Mouse (Mus musculus): ENCODE results near the gene Rex1bd. TPM values are rescaled to one million over a fixed set of nuclear protein-coding genes. Genes with fewer than 3 reads are reported as not detected.

The Rex1bd gene
- polyA plus RNA-seq, 1 experiment from 2014 or later, result 121 TPM

GRCm38 (mm10) chr8:70481908-70482307 lies 24.6 kb downstream of the Rex1bd start:
- no peak overlapping the region for H3K9ac ChIP-seq
- WGBS, result 74% methylated on average over 3 of the region's 3 CpGs
- 0 out of 2 replicates have a peak, but pooled peaks cover 10% of the 10 kb centered on the region for H3K4me1 ChIP-seq (replicated peaks)
- peaks cover 35% of the 10 kb centered on the region for H3K27me3 ChIP-seq (replicated peaks)
- ATAC-seq, result no peak
- H3K36me3 ChIP-seq, result no peaks in the 10 kb centered on the region
- H3K4me3 ChIP-seq (replicated peaks), result no peak overlapping the region
- H3K9me3 ChIP-seq, result no peaks in the 10 kb centered on the region
- no peak overlapping the region for H3K27ac ChIP-seq
- H3K4me2 ChIP-seq (replicated peaks), result no peak overlapping the region

- Histone ChIP-seq H3K4me3 (replicated peaks) (peak overlapping the region; percentile 59), H3K9me3 (no peaks in the 10 kb centered on the region), H3K4me1 (replicated peaks) (peaks cover 15% of the 10 kb centered on the region; the same call in 1 of the 2 replicates), H3K27ac (peak overlapping the region; percentile 37), H3K27me3 (replicated peaks) (peaks cover 3% of the 10 kb centered on the region; the same call in 1 of the 2 replicates), H3K9ac (no peak overlapping the region), H3K4me2 (replicated peaks) (peak overlapping the region; percentile 88), H3K36me3 (no peaks in the 10 kb centered on the region)
- 3% methylated on average over 21 of the region's 21 CpGs for WGBS
- peak; percentile 68 for ATAC-seq
Observed at GRCm38 (mm10) chr8:70477269-70477982, 29.1 kb downstream of the Rex1bd start.

GRCm38 (mm10) chr8:70476333-70477268 lies 30.0 kb downstream of the Rex1bd start, which contains the start of gene Klhl26:
Gene Klhl26, minus strand, starts transcription at chr8:70476968.
- no peaks in the 10 kb centered on the region for H3K27me3 ChIP-seq (replicated peaks)
- WGBS, result under 1% methylated on average over 53 of the region's 53 CpGs

GRCm38 (mm10) chr8:70471856-70472255 lies 34.7 kb downstream of the Rex1bd start:
- ATAC-seq, result no peak
- no peak overlapping the region for H3K4me2 ChIP-seq (replicated peaks)
- H3K9me3 ChIP-seq, result no peaks in the 10 kb centered on the region
- peaks cover 24% of the 10 kb centered on the region for H3K4me1 ChIP-seq (replicated peaks)
- H3K9ac ChIP-seq, result no peak overlapping the region
- no peaks in the 10 kb centered on the region for H3K36me3 ChIP-seq
- WGBS, result 95% methylated on average over 7 of the region's 7 CpGs
- no peak overlapping the region for H3K27ac ChIP-seq
- no peaks in the 10 kb centered on the region for H3K27me3 ChIP-seq (replicated peaks)
- no peak overlapping the region for H3K4me3 ChIP-seq (replicated peaks)

More at GRCm38 (mm10) chr8:70476333-70477268, 30.0 kb downstream of the Rex1bd start, which contains the start of gene Klhl26:
- peak within 1 kb of the TSS; percentile 93 for H3K9ac ChIP-seq
- H3K4me1 ChIP-seq (replicated peaks), result peaks cover 15% of the 10 kb centered on the region; the same call in 1 of the 2 replicates
- peak; percentile 94 for ATAC-seq
- peak within 1 kb of the TSS; percentile 59 for H3K4me3 ChIP-seq (replicated peaks)
- no peaks in the 10 kb centered on the region for H3K36me3 ChIP-seq
- peak within 1 kb of the TSS; percentile 88 for H3K4me2 ChIP-seq (replicated peaks)
- no peaks in the 10 kb centered on the region for H3K9me3 ChIP-seq
- peak within 1 kb of the TSS; percentile 37 for H3K27ac ChIP-seq

DNA sequence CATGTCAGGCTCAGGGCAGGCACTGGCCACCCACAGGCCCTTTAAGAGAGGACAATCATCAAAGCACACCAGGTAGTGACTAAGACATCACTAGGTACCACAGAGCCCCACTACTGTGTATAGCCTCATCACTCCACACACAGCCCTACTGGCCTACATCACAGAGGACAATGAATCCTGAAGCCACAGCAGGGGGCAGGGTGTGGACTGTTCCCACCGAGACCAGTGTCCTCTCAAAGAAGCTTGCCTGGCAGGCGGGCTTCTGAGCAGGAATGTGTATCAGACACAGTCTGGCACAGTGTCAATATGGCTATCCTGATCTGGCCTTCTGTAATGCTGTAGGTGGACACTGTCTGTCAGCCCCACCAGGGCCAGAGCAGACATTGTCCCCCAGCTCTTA lies 36.6 kb downstream of the Rex1bd start:
- no peaks in the 10 kb centered on the region for H3K36me3 ChIP-seq
- no peaks in the 10 kb centered on the region for H3K27me3 ChIP-seq (replicated peaks)
- no peak overlapping the region for H3K4me3 ChIP-seq (replicated peaks)
- 62% methylated on average over 2 of the region's 2 CpGs for WGBS
- 0 out of 2 replicates have a peak overlapping the region, but pooled peaks have one; percentile 8 for H3K9ac ChIP-seq
- no peaks in the 10 kb centered on the region for H3K9me3 ChIP-seq
- ATAC-seq, result peak; percentile 31
- no peak overlapping the region for H3K27ac ChIP-seq
- H3K4me2 ChIP-seq (replicated peaks), result 0 out of 2 replicates have a peak overlapping the region, but pooled peaks have one; percentile 11
- peaks cover 19% of the 10 kb centered on the region; the same call in 1 of the 2 replicates for H3K4me1 ChIP-seq (replicated peaks)

DNA sequence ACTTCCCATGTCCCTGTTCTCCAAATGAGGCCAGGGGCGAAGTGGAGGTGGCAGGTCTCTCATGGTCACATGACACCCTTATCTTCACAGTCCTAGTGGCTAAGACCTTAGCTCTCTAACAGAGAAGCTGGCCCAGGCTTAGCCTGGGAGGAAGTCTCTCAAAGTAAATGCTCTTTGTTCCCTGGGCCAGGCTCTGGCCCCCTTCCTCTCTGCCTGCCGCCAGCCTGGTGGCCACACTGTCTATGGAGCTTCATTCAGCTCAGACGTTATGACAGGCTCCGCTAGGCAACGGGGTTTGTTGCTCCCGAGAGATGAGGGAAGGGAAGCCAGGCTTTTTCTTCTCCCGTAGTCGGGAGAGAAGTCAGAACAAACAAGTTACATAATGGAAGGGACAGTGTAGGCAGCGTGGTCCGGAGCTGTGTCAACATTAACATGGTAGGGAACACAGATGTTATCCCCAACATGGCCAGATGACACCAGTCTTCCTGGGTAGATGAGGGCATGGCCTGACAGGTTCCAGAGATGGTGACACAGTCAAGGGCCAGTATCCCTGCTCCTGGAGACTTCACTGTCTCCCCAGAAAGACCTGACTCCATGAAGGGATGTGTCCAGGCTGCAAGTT lies 37.1 kb downstream of the Rex1bd start:
- Histone ChIP-seq H3K4me1 (replicated peaks) (peaks cover 19% of the 10 kb centered on the region; the same call in 1 of the 2 replicates), H3K9me3 (no peaks in the 10 kb centered on the region), H3K36me3 (no peaks in the 10 kb centered on the region), H3K27ac (no peak overlapping the region), H3K4me3 (replicated peaks) (no peak overlapping the region), H3K4me2 (replicated peaks) (0 out of 2 replicates have a peak overlapping the region, but pooled peaks have one; percentile 11), H3K9ac (no peak overlapping the region), H3K27me3 (replicated peaks) (no peaks in the 10 kb centered on the region)
- peak; percentile 75 for ATAC-seq
- 40% methylated on average over 10 of the region's 10 CpGs for WGBS

DNA sequence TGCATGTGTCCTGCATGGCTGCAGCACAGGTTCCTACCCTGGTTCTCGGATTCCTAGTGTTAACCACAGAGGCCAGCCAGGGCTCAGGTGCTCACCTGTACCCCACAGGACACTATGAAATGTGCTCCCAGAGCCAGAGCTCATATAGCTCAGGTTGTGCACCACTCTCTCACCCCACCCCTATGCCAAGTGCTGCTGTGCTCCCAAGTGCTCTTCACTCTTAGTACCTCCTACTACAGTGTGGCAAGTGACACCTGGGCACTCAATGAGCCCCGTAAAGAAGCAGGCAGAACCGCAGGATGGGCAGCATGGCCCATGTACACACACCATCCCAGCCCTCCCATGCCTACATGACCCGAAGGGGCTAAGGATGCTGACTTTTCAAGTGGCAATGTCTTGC lies 37.8 kb downstream of the Rex1bd start:
- Histone ChIP-seq H3K4me3 (replicated peaks) (no peak overlapping the region), H3K9ac (no peak overlapping the region), H3K27ac (no peak overlapping the region), H3K27me3 (replicated peaks) (no peaks in the 10 kb centered on the region), H3K4me1 (replicated peaks) (peaks cover 19% of the 10 kb centered on the region; the same call in 1 of the 2 replicates), H3K4me2 (replicated peaks) (no peak overlapping the region), H3K36me3 (no peaks in the 10 kb centered on the region), H3K9me3 (no peaks in the 10 kb centered on the region)
- WGBS, result 90% methylated on average over 4 of the region's 4 CpGs
- ATAC-seq, result peak; percentile 4; the same call in 1 of the 2 replicates

DNA sequence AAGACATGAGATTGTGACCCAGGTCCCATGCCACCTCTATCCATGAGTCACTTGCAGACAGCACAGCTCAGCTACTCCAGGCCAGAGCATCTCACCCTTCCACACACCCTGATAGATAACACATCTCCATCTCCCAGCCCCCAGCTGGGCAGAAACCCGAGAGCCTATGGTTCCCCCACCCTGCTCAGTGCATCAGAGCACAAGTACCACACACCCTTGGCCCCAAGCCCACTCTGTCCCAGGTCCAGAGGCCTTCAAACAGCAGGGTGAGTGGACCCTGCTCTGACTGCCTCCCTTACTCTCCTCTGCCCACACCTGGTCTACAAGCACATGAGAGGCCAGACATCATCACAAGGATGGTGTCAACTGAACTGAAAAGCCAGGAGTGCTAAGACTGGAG lies 38.6 kb downstream of the Rex1bd start:
- H3K9me3 ChIP-seq, result no peaks in the 10 kb centered on the region
- peaks cover 19% of the 10 kb centered on the region; the same call in 1 of the 2 replicates for H3K4me1 ChIP-seq (replicated peaks)
- no peak overlapping the region for H3K27ac ChIP-seq
- H3K9ac ChIP-seq, result no peak overlapping the region
- H3K4me2 ChIP-seq (replicated peaks), result no peak overlapping the region
- no peak overlapping the region for H3K4me3 ChIP-seq (replicated peaks)
- no peaks in the 10 kb centered on the region; the same call in 1 of the 2 replicates for H3K36me3 ChIP-seq
- no peaks in the 10 kb centered on the region for H3K27me3 ChIP-seq (replicated peaks)
- WGBS, result 76% methylated on average over 1 of the region's 1 CpGs
- ATAC-seq, result no peak

DNA sequence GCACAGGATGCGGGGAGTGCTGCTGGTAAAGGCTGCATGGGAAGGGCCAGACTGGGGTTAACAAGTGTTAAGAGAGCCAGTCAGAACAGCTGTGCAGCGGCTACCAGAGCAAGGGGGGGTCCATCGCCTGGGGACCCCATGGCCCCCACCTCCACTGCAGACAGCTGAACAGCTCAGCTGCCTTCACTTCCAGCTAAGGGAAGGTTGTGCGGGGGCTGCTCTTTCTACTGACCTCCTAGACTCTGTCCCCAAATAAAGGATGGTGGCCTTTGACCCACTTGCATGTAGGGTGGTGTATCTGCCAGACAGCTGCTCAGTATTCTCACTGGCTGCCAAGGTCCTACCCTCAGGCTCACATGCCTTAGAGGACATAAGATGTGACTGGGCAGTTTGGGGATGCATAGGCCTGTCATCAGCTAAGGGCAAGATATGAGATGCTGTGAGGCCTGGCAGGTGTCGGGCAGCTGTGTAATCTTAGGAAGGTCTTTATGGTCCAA lies 39.3 kb downstream of the Rex1bd start:
- Histone ChIP-seq H3K9me3 (no peaks in the 10 kb centered on the region), H3K4me3 (replicated peaks) (no peak overlapping the region), H3K4me2 (replicated peaks) (no peak overlapping the region), H3K27me3 (replicated peaks) (no peaks in the 10 kb centered on the region), H3K27ac (no peak overlapping the region), H3K36me3 (no peaks in the 10 kb centered on the region; the same call in 1 of the 2 replicates), H3K9ac (no peak overlapping the region), H3K4me1 (replicated peaks) (peaks cover 19% of the 10 kb centered on the region; the same call in 1 of the 2 replicates)
- ATAC-seq, result no peak
- 60% methylated on average over 5 of the region's 5 CpGs for WGBS

DNA sequence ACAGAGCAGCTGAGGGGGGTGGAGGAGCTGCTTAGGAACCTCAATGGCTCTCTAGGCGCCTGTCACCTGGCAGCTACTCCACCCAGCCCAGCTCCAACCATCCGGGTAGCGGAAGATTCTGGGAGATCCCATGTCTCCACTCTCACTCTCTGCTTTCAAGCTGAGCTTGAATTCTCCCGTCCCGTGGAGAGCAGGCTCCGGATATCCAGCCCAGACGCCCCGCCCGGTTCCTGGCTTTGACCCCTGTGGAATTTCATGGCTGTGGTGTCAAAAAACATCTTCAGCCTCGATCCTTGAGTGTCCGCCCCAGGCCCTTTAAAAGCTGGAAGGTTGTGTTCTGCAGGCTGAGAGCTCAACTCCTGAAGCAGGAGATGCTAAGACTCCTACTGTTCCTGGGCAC lies 39.8 kb downstream of the Rex1bd start:
- H3K27ac ChIP-seq, result no peak overlapping the region
- no peak overlapping the region for H3K4me2 ChIP-seq (replicated peaks)
- peaks cover 19% of the 10 kb centered on the region; the same call in 1 of the 2 replicates for H3K4me1 ChIP-seq (replicated peaks)
- no peak overlapping the region for H3K9ac ChIP-seq
- 59% methylated on average over 11 of the region's 11 CpGs for WGBS
- no peak overlapping the region for H3K4me3 ChIP-seq (replicated peaks)
- no peaks in the 10 kb centered on the region for H3K27me3 ChIP-seq (replicated peaks)
- no peak for ATAC-seq
- no peaks in the 10 kb centered on the region; the same call in 1 of the 2 replicates for H3K36me3 ChIP-seq
- no peaks in the 10 kb centered on the region for H3K9me3 ChIP-seq

GRCm38 (mm10) chr8:70466305-70466704 lies 40.2 kb downstream of the Rex1bd start:
- Histone ChIP-seq H3K9me3 (no peaks in the 10 kb centered on the region), H3K4me1 (replicated peaks) (peaks cover 19% of the 10 kb centered on the region; the same call in 1 of the 2 replicates), H3K36me3 (no peaks in the 10 kb centered on the region; the same call in 1 of the 2 replicates), H3K4me3 (replicated peaks) (no peak overlapping the region), H3K9ac (no peak overlapping the region), H3K4me2 (replicated peaks) (no peak overlapping the region), H3K27me3 (replicated peaks) (no peaks in the 10 kb centered on the region), H3K27ac (no peak overlapping the region)
- WGBS, result 80% methylated on average over 4 of the region's 4 CpGs
- no peak for ATAC-seq

Measured in intestine, embryonic 15.5 days (tissue).